Mouse (Mus musculus): ENCODE data around the gene Troap.

Troap gene

DNA sequence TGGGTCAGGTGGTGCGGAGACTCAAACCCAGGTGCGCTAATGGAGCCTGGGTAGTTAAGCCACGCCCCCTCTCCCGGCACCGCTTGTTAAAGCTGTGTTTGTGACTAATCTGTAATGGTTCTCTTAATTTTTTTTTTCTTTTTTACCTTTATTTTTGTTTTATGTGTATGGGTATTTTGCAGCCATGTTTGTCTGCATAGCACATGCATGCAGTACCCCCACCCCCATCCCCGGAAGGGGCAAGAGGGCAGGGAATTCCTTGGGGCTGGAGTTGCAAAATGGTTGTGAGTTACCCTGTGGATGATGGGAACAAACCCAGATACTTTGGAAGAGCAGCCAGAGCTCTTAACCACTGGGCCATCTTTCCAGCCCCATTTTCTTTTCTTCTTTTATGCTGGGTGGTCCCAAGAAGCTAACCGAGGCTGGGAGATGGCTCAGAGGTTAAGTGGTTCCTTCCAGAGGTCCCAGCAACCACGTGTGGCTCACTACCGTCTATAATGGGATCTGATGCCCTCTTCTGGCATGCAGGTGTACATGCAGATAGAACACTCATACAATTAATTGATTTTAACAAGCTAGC, 39.1 kb downstream of the Troap start:
- DNase-seq (ENCODE audit: low read depth, low spot score), result no peak

DNA sequence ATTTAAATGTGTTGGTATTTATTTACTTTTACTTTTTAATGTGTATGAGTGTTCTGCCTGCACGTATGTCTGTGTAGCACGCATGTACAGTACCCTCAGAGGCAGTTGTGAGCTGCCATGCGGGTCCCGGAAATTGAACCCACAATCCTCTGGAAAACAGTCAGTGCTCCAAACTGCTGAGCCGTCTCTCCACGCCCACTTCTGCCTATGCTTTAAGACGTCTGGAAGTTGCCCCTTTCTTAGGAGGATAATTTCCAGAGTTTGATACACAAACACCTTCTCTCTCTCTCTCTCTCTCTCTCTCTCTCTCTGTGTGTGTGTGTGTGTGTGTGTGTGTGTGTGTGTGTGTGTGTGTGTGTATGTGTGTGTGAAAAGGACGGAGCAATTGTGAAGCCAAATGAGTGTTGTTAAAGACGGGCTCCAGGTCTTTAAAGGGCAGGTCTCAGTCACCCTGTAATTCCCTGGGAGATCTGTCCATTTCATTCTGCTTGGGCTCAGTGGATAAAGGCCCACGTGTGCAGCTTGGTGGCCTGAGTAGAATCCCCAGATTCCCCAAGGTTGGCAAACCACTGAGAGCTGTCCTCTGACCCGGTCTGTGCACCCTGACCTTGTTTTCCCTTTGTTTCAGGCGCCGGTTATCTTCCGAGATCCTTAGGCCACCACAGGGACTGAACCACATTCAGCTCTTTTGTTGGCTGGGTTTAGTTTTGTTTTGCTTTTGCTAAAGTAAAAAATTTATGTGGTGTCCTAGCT, 40.1 kb downstream of the Troap start:
- no peak for DNase-seq (ENCODE audit: low read depth, low spot score)

DNA sequence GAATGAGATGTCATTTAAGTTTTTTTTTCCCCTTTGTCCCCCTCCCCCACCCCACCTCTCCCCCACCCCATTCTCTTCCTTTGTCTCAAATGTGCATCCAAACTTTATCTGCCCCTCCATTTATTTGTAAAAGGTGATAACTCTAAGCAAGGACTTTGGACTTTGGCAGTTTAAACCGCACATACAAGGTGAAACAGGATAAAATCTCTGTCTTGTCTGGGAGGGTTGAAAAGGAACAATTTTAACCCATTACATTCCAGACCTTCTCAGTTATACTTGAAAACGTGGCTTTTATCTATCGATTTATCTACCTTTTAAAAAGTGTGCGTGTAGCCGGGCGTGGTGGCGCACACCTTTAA, 40.7 kb downstream of the Troap start:
- no peak for DNase-seq (ENCODE audit: low read depth, low spot score)

DNA sequence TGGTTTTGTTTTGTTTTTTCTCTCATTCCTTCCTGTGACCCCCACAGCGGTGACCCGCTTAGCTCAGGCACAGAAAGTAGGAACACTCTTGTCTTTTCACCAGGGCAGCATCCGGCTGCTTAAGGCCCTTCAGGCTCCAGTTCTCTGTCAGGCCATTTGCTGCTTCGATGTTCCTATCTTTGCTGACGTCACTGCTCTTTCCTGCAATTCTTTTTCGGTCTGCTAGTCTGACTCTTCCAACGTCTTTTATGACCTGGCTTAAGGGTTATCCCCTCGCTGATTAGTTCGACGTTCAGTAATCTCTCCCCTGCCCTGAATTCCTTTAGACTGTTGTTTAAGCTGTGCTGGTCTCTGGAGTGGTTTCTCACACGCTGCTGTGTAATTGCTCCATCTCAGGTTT, 42.2 kb downstream of the Troap start:
- DNase-seq (ENCODE audit: low read depth, low spot score), result no peak

DNA sequence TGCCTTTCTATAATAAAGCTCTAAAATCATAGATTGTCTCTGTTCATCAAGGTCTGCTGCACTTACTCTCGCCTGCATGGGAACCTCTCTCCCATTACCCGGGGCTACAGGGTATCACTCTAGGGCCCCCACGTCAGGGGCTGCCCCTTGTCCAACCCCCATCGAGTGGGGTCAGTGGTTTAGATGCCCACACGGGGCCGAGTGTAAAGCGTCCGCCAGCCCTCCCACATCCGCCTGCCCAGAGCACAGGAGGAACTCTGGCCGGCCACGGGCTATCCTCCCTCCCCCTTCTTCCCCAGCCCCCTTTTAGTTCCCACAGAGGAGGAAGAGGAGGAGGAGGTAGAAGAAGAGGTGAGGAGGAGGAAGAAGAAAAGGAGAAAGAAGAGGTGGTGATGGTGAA, 46.4 kb downstream of the Troap start:
- no peak for DNase-seq (ENCODE audit: low read depth, low spot score)

DNA sequence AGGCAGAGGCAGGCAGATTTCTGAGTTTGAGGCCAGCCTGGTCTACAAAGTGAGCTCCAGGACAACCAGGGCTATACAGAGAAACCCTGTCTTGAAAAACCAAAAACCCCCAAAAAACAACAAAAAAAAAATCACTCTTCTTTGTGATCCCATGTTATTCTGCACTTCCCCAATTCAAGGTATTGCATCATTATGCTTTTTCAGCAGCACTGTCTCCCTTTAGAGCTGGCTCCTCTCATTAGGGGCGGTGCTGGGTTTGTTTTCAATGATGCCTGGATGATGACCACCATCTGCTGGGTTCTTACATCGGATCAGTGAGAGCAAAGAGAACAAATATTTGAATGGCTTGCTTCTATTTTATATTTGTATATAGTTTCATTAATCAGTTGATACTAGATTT, 48.3 kb downstream of the Troap start:
- DNase-seq (ENCODE audit: low read depth, low spot score), result no peak

DNA sequence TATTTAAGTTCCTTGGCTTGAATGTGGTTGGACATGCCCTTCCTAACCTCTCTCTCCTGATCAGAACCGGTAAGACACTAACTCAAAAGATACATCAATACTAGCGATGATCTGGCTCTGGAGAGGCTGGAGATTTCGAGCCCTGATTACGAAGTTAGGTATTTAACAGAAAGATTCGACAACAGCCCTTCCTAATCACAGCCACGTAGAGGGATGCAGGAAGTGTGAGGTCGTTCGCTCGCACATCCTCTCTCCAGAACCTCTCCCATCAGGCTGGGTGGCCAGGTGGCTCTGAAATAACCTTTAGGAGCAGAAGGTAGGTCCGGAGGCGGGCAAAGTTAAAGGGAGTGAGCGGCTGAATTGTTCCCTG, 51.3 kb downstream of the Troap start, which contains the start of gene Spats2:
Spats2 (plus strand) TSS at position 206 of the 370 bp plus-strand sequence.
- DNase-seq (ENCODE audit: low read depth, low spot score), result no peak

DNA sequence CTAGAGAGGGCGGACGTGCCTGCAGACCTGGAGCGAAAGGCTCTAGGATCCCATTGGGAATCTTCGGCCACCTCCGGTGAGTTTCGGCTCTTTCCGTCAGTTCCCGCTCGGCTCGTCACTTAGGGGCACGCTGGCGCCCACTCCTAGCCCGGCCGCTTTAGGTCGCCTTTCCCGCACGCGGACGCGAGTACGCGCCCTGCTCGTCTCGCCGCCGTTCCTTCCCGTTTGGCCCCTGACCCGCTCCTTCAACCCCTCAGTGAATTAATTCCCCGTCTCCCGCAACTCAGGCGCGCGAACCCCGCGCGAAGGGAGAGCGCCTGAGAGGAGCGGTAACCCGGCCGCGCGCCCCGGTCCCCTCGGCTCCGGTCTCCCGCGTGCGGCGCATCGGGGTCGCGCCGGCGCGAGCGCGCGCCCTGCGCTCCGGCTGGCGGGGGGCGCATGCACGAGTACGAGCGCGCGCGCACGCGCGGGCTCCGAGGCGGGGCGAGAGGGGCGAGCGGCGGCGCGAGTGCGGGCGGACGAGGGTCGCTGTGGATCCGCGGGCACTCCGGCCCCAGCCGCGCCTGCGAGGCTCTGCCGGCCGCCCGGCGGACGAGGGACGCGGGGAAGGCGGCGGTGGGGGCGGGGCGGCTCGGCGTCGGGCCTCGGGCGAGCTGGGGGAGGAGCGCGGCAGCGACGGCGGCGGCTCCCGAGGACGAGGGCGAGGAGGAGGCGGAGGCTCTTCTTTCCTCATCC, 51.9 kb downstream of the Troap start:
- no peak for DNase-seq (ENCODE audit: low read depth, low spot score)

DNA sequence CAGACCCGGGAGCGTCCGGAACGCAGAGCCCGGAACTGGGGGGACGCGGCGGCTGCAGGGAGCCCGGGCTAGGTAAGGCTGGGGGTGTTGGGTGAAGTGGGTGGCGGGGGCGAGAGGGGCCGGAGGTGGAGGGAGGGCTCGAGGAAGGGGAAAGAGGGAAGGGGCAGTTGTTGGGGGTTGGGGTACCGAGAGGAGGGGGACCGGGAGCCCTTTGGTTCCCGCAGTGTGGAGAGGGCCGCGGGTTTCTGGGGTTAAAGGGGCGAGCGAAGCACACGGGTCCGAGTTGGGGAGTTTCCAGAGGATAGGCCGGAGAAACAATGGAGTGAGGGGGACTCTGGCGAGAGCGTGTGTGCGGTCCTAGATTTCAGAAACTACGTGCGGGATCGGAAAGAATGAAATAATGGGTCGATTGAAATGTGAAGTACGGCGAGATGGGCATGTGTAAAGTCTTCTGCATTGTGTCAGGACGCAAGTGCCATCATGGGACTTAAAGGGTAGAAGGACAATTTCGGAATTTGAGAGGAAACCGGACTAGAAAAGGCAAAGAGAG, 52.5 kb downstream of the Troap start:
- DNase-seq (ENCODE audit: low read depth, low spot score), result no peak

DNA sequence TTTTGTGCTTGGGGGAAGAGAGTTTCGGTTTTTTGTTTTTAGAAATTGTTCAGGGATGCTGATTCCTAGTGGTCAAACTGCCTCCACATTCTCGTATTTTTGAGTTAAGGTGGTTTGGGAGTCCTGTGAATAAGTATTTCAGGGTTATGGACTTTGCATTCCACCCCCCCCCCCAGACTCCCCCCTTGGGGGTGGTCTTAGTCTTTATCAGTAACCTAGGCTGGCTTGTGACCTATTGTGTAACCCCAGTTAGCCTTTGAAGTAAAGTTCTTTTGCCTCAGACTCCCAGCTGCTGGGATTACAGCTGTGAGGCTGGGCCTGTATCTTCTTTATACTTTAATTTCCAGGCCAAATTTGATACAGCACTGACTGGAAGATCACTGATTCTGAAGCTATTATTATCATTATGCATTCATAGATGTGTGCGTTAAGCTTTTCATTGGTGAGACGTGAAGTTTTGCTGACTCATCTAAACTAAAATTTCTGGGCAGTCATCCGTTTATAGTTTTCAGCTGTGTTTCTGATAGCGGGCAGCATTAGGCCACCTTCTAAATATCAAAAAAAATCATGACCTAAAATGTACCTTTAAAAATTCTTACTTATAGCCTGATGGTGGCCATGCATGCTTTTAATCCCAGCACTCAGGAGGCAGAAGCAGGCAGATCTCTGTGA, 53.6 kb downstream of the Troap start:
- no peak for DNase-seq (ENCODE audit: low read depth, low spot score)

DNA sequence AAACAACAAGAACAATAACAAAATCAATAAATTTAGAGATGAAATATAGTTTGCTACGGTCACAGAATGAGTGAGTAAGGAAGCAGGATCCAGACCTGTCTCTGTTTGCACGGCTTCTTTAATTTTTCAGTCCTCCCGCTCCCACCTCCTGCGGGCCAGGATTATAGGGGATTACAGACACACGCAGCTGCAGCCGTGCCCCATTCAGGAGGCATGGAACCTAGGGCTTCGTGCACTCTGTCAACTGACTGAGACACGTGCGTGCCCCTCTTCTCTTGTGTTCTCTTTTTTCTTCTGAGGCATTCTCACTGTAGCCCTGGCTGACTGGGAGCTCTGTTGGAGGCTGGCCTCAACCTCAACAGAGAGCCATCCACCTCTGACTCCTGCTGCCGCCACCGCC, 55.1 kb downstream of the Troap start:
- no peak for DNase-seq (ENCODE audit: low read depth, low spot score)

DNA sequence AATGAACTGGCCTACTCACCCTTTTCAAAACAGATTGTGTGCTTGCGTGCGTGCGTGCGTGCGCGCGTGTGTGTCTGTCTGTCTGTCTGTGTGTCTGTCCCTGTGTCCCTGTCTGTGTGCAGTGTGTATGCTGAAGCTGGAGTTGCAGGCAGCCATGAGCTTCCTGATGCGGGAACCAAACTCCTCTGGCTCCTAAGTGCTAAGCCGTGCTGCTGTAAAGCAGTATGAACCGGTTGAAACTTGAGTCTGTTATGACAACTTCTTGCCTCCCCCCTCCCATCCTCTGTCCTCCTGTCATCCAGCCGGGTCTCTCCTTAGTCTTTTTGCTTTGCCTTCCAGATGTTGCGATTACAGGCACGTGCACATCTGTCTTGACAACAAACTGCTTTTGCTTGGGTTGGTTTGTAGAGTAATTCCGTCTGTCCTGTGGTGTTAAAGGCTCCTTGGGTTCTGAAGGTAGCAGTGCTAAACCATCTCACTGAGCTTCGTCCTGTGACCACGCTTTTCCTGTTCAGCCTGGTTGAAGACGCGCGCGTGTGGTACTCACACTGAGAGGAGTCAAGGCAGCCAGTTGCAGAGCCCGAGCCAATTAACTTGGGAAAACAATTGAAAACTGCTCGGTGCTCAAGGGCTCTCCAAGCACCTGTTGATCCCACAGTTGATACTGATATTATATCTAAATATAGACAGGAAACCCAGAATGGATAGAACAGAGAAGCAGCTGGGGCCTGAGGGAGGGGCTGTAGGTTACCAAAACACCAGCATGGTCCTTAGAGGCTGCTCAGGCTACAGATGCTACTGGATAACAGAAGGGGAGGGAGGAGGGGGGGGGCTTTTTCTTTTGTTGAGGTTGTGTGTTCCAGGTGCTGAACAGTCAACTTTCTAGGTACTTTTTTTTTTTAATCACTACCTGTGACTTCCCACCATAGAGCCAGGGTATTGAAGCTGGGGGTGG, 55.9 kb downstream of the Troap start:
- DNase-seq (ENCODE audit: low read depth, low spot score), result no peak

Measured in WW6 (cell line).